Mouse (Mus musculus) thymus, adult 2 months (tissue): ENCODE results near the gene Eif4h.

Experiments used
- CTCF ChIP-seq: fragments of 200-500 bp; IDR thresholded peaks from 2 replicates; pipeline ENCODE4 v1.5.1; 2012; ENCODE audit warnings: mild to moderate bottlenecking, control low read depth, low read length, moderate library complexity, borderline replicate concordance; ENCODE audit not compliant: control insufficient read depth, poor library complexity, insufficient read depth; ENCODE audit errors: extremely low read depth
- POLR2A ChIP-seq: fragments of 200-500 bp; IDR thresholded peaks from 2 replicates; pipeline ENCODE4 v1.6.1; 2012; ENCODE audit warnings: mild to moderate bottlenecking, low read length, control low read depth, moderate library complexity; ENCODE audit not compliant: control insufficient read depth, poor library complexity, insufficient read depth; ENCODE audit errors: extremely low read depth

DNA sequence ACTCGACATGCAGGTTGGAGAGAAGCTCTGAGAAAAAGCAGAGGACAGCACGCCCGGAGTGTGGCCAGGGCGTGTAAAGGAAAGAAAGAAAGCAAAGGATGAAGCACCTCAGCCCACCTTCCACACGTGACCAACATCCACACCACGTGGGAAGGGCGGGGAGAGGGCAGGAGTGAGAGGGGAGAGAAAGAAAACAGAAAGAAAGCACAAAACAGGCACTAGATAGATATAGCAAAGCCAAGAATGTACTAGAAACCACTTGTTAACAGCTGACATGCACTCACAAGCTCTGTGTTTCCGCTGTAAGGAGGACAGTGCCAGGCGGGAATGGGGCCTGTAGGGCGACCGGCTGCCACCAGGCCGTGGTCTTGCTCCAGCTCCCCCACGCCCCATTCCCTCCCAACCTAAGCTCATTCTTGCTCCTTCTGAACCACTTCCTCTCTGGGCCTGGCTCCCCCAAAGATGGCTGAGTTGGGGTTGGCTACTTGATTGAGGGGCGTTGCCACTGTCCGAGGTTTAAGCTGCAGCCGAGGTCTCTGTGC is 18.1 kb downstream of the Eif4h start:
- no peak for TF ChIP-seq CTCF
- no peak for TF ChIP-seq POLR2A
